Mouse (Mus musculus): Measurements from ENCODE around the gene Abcf1.

Gene Abcf1

DNA sequence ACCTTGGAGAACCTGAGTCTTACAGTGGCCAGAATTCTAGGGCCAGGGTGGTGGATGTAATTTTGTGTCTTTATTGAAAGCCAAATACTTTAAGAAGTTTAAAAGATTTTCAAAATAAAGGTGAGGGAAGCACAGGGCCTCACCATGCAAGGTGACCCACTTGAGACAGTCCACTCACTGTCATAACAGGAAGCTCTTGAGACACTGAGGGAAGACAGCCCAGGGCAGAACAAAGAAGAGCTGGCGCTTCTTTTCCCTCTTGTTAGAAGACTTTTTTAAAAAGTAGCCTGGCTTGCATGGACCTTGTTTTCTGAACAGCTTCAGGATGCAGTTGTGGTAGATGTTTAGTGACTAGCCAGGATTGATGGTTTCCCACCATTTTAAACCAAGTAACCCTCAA is 49.2 kb downstream of the Abcf1 start:
- DNase-seq (ENCODE audit: low spot score in 2 of 2): no peak

DNA sequence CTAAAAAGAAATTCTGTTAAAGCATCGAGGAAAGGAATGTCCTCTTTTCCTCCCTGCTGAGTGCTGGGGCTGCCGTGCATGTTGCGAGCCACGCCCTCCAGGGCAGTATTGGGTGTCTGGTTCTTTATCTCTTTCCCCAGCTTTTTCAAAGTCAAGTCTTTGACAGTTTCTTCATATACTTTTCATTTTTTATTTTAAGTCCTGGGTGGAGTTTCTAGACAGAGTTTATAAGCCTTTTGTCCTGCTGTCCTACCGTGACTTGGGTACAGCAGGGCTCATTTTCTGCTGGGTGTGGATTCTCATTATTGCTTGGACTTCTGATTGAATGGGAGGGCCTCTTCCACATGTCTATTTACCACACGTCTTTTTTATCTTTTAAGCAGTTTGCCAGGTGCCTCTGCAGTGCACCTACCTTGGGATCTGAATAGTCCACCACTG is 49.7 kb downstream of the Abcf1 start:
- DNase-seq (ENCODE audit: low spot score in 2 of 2): no peak

DNA sequence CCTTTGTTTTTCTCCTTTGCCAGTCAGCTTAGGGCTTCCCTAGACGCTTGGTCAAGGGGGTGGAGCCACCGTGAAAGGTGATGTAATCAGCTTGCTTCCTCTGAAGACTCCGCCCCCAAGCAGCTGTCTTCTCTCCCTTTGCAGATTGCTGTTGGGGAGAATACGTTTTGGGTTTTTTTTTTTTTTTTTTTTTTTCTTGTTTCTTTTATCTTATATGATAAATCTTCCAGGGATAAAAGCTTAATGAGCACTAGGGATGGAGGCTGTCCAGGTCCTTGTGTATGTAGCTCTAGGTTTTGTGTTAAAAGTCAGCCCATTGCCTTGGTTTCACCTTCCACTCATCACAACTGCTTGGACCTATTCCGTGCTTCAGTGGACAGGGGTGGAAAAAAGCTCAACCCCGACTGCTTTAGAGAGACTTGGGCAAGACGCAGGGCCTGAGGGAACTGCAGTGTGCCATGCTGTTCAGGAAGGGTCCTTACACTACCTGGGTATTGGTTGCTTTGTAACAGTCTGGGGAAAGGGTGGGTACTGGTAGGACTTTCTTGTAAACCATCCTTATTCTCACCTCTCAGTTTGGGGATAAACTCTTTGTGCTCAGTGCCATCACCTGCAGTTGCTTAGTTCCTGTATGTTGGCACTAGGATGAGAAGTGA is 50.4 kb downstream of the Abcf1 start:
- peak; percentile 96 to 98 for DNase-seq (ENCODE audit: low spot score in 2 of 2)

DNA sequence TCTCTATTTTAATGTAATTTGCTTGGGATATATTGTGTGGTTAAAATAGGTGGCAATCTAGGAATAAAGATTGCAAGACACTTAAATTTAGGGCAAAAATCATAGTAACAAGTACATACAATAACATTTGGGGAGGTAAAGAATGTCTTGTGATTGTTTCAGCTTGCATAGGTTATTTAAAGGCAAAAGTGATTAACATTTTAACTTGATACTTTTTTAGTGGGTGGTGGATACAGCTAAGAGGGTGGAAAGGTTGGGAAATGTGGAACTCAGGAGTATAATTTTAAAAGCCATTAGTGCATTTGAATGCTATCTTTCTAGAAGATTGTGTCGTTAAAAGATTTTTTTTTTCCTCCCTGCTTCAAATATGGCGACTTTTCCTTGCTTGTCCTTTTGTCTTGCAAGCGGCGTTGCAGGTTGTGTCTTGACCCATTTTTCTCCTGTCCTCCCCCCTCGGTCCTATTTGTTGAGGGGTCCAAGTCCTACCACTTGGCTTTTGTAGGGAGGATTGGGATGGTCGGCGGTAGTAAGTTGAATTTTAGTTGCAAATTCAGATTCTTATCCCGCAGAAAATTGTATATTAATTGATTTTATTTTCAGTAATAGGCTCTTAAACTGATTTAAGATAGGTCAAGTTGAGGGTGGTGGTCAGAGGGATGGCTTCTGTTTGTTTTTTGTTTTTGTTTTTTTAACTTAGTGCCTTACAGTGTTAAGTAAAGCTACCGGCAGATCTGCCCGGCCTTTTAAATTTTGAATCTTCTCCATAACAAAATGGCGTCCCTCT is 51.1 kb downstream of the Abcf1 start:
- peak in 1 of 2 experiments; percentile 32 for DNase-seq (ENCODE audit: low spot score in 2 of 2)

DNA sequence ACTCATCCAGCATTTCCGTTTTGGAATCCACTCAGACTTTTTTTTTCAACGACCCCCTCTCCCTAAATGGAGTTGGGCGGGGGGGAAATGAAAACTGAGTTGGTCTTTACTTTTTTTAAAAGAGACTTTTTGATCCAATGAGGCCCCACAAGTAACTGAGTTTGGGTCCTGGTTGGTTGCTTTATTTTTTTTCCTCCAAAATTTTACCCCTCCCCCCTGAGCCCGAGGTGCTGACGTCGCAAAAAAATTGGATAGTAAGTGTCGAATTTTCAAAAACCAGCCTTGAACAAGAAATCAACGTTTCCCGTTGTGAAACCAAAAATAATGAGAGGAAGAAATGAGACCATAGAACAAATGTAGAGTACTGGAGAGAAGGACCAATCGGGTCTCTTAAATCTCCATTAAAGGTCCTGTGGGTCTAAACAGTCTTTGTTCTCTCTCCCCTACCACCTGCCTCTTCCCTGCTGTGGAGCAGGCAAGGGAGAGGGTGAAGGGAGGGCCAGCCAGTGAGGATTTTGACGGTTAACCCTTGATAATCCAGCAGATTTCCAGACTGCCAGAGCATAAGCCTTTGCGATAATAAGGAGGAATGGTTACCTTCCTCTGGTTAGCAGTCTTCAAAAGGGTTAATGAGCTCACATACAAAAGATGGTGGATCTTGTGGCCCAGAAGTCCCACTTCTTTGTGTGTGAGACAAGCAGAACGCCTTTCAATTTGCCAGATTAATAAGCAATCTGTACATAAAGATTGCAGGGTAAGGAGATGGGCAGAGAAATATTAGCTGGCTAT is 51.9 kb downstream of the Abcf1 start:
- peak; percentile 33 to 34 for DNase-seq (ENCODE audit: low spot score in 2 of 2)

DNA sequence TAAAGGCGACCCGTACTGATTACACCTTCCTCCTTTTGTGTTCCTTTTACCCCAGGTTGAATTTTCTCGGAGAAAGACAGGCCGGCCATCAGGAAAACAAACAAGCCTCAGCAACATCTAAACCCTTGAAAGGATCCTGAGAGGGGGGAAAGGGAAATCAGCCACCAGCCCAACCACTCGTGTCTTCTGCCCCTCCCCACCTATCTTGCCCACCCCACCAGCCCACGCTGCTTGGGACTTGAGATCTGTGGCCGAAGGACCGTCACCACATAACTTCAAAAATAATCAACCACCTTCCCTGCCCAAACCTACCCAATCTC is 52.5 kb downstream of the Abcf1 start:
- peak; percentile 36 to 51 for DNase-seq (ENCODE audit: low spot score in 2 of 2)

DNA sequence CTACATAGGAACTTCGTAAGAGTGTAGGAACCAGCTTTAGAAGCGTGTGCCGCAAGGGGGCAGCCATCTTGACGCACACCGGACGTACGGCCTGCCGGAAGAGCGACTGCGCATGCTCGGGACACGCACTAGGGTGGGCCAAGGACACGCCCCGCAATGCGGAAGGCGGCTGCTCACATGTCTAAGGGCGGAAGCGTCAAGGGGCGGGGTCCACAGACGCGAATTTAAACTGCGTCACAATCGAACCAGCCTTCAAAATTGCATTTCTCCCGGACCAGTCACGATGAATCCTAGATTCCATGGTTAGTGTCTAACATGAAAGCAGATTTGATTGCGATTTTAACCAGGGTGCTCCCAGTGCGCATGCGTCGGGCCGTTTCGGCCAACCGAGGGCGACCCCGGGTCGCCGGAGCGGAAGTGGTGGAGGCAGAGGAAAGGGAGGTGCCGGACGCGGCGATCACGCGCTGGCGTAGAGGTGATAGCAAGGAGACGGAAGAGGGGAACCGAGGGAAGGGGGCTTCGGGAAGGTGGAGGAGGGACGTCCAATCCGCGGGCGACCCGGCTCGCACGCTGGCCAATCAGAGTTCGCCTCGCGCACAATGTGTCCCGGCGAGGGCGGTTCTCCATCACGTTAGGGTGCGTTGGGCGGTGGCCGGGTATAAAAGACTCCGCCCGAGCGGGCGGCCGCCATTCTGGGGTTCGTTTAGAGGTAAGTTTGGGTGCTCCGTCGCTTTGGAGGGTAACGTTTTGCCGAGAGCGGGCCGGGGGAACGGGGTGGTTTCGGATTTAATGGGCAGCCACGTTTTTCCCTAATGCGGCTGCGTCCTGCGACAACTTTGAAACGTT is 53.0 kb downstream of the Abcf1 start, which contains the start of the genes Mrps18b and Ppp1r10:
Gene Mrps18b (minus strand): TSS at position 93 of the 846 bp plus-strand sequence.
Gene Ppp1r10 (plus strand): TSS at position 138 of the 846 bp plus-strand sequence.
- DNase-seq (ENCODE audit: low spot score in 2 of 2): peak; percentile 99 to 100

DNA sequence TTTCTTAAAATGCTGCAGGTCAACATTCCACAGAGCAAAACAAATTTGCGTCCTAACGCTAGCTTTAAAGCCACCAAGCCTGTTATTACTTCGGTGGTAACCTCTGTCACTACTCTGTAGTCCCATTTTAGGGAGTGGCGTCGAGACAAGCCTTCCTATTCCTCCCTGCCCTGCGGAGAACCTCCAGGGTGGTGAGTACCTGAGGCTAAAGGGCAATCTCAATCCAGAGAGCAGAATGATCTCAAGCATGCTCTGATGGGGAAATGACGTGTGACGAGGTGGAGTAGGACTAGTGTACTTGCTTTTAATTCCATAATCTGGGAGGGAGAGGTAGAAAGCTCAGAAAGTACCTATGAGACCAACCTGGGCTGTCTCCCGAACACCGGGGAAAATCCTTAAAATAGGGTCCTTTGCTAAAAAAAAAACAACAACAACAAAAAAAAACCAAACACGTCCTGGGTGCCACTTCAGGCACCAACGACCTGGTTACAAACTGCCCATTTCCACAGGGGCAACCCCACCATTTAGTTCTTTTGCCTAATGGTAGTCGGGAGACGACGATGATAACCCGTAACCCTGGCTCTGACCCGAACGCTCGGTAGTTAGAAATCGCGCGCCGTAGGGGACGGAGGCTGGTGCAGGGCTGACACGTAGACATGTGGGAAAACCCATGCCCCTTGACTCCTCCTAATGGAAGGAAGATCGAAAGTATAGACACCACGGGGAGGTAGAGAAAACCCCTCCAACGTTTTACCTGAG is 53.8 kb downstream of the Abcf1 start:
- no peak for DNase-seq (ENCODE audit: low spot score in 2 of 2)

DNA sequence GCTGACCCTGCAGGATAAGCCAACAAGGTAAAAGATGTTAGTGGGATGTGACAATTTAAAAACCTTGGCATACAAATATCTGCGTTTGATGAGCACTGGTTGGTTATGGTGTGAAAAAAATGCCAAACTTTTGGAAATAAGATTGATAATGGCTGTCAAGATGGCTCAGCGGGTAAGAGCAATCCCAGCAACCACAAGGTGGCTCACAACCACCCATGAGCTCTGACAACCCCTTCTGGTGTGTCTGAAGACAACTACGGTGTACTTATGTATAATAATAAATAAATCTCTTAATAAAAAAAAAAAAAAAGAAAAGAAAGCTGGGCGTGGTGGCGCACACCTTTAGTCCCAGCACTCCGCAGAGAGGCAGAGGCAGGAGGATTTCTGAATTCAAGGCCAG is 54.6 kb downstream of the Abcf1 start:
- DNase-seq (ENCODE audit: low spot score in 2 of 2): no peak

DNA sequence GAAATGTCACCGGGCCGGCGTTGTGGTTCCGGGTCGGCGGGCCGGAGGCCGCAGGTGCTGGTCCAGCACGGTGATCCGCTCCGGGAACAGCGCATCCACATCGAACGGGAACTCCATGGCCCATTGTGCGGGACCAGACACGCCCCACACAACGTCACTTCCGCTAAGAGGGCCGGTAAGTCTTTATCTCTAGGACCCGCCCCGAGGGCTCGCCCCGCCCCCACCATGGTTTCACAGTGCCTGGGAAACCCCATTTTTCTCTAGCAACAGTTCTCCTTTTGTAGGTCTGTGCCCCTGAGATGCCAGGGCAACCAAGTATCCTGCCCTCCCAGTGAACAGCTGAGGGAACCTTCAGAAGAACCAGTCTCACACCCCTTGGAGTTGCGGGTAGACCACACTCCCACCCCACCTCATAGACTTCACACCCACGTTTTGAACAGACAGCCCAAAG is 59.6 kb downstream of the Abcf1 start, which contains the start of gene Atat1:
Gene Atat1 (minus strand): TSS at position 157 of the 451 bp plus-strand sequence.
- peak; percentile 91 to 97 for DNase-seq (ENCODE audit: low spot score in 2 of 2)

DNA sequence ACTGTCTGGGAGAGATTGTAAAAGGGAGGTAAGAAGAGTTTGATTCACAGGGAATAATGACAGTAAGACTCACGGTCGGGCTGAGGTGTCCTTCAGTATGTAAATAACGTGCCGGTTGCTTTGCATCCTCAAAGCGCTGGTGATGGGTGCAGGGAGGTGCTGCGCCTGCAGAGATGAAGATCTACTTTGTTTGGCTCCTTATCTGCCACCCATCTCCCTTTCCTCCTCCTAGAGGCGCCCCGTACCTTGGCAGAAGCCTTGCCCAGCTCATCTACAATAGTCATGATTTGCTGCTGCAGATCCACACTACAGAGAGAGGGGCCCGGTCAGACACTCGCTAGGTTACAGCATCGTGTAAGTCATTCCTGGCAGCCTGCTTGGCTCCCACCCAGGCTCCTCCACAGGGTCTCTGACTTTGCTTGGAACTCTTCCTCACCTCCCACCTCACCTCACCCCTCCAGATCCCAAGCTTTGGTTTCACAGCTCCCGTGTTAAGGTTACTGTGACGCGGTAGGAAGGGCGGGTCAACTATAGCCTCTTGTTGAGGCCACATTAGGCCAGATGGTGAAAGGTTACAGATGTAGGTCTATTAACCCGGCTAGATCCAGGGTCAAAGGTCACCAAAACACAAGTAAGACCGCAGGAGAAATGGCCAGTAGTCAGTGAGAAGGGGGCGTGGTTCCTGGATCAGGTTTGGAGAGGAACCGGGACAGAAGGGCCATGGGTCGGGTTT is 60.2 kb downstream of the Abcf1 start:
- no peak for DNase-seq (ENCODE audit: low spot score in 2 of 2)

DNA sequence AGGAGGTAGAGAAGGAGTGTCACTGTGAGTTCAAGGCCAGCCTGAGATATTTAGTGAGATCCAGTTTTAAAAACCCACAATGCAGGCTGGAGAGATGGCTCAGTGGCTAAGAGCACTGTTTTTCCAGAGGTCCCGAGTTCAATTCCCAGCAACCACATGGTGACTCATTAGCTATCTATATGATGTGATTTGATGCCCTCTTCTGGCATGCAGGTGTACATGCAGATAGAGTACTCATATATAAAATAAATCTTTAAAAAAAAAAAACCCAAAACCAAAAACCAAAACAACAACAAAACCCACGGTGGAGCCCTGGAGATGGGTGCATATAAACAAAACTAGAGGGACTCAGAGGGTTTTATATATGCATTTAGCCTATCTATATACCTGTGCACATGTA is 62.0 kb downstream of the Abcf1 start:
- DNase-seq (ENCODE audit: low spot score in 2 of 2): no peak

Data from thymus, postnatal 10 days (tissue).